Mouse (Mus musculus): ENCODE results near the gene Smim8. TPM values are rescaled to one million over a fixed set of nuclear protein-coding genes. Genes with fewer than 3 reads are reported as not detected.

The Smim8 gene
- total and polyA plus RNA-seq, 3 experiments, result 20.4 to 62.5 (median 28.8) TPM

DNA sequence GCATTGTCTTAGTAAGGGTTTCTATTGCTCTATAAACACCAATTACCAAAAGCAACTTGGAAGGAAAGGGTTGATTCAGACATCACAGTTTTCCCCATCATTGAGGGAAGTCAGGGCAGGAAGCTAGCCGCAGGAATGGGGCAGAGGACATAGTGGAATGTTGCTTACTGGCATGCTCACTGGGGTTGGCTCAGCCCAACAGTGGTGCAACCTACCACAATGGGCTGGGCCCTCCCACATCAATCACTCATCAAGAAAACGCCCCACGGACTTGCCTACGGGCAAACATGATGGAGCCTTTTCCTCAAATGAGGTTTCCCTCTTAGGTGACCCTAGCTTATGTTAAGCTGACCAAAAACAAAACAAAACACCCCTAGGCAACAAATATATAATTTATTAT lies 55.0 kb downstream of the Smim8 start:
- H3K9ac ChIP-seq (ENCODE audit: insufficient read depth, low read depth), result no peak overlapping the region
- H3K79me2 ChIP-seq (replicated peaks; ENCODE audit: control insufficient read depth, extremely low read depth, insufficient read depth, poor library complexity, severe bottlenecking), result no peaks in the 10 kb centered on the region
- dilution Hi-C loops (cut with MboI; ENCODE audit: extremely low pct_ligation_motif_present, extremely low pct_unique_long_range_greater_than_20kb, low sequenced_read_pairs), result no loop called here
- H3K27ac ChIP-seq (ENCODE audit: insufficient read depth, low read depth), result no peak overlapping the region
- H3K9me3 ChIP-seq (replicated peaks; ENCODE audit: low read length), result peaks cover 12% of the 10 kb centered on the region
- no peak for DNase-seq (ENCODE audit: extremely low read depth)
- in situ Hi-C loops (cut with MboI; ENCODE audit: low pct_ligation_motif_present, low pct_unique_long_range_greater_than_20kb, low sequenced_read_pairs), result no loop called here
- H3K27me3 ChIP-seq (replicated peaks), result no peaks in the 10 kb centered on the region
- no peak overlapping the region for H3K4me2 ChIP-seq (ENCODE audit: insufficient read depth, low read depth, poor library complexity, severe bottlenecking)
- TF ChIP-seq ELF1 (IDR thresholded peaks at IDR 0.05; ENCODE audit: low read depth, low read length) (no peak), USF2 (conservative IDR thresholded peaks at IDR 0.05; ENCODE audit: low read depth, low read length) (no peak), POLR2A (IDR thresholded peaks at IDR 0.05; ENCODE audit: low read depth, low read length) (no peak), SMC3 (IDR thresholded peaks at IDR 0.05; ENCODE audit: low read depth, low read length) (no peak), BHLHE40 (IDR thresholded peaks at IDR 0.05; ENCODE audit: low read depth, low read length) (no peak), KAT2A (IDR thresholded peaks at IDR 0.05; ENCODE audit: insufficient replicate concordance, low read length) (no peak)
- H3K4me1 ChIP-seq (ENCODE audit: control insufficient read depth in 1 of 2, insufficient read depth in 2 of 2), result peaks cover 0 to 4% of the 10 kb centered on the region in 2 experiments; a peak in 1 of 4 replicates
- no peaks in the 10 kb centered on the region for H3K36me3 ChIP-seq (replicated peaks in 1 of 2; ENCODE audit: control insufficient read depth in 1 of 2, insufficient read depth in 1 of 2, low read length in 1 of 2)
- no peak overlapping the region for H3K4me3 ChIP-seq (replicated peaks in 1 of 3; ENCODE audit: low read depth in 2 of 3, low read length in 2 of 3, poor library complexity in 1 of 3)

DNA sequence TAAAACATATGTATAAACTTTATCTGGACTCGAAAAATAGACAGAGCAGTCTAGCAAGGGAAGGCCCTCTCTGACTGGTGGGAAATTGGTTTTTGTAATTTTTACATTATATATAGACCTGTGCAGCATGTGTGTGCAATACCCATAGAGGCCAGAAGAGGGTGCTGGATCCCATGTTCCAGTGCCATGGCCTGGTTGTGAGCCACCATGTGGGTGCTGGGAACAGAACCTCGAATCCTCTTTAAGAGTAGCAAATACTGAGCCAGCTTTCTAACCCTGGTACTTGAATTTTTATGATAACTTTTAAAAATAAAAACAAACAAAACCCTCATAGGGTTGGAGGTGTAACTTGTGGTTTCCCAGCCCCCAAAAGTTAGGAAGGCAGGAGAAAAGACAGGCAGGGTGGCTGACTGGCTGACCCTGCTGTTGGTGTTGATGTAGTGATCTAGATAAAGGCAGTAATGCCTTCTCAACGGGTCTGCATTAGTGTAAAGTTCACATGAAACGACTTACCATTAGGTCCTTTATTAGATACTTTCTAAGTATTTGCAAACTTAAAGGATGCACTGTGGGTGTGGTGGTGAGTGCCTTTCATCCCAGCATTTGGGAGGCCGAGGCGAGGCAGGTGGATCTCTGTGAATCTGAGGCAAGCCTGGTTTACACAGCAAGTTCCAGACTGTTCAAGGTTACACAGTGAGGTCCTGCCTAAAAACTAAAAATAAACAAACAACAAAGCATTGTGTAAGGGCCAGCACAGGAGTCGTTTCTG lies 57.9 kb downstream of the Smim8 start:
- Histone ChIP-seq H3K4me1 (ENCODE audit: control insufficient read depth in 1 of 2, insufficient read depth in 2 of 2) (no peaks in the 10 kb centered on the region), H3K36me3 (replicated peaks in 1 of 2; ENCODE audit: control insufficient read depth in 1 of 2, insufficient read depth in 1 of 2, low read length in 1 of 2) (no peaks in the 10 kb centered on the region), H3K9ac (ENCODE audit: insufficient read depth, low read depth) (no peak overlapping the region), H3K4me3 (replicated peaks in 1 of 3; ENCODE audit: low read depth in 2 of 3, low read length in 2 of 3, poor library complexity in 1 of 3) (no peak overlapping the region), H3K27ac (ENCODE audit: insufficient read depth, low read depth) (no peak overlapping the region), H3K4me2 (ENCODE audit: insufficient read depth, low read depth, poor library complexity, severe bottlenecking) (no peak overlapping the region), H3K9me3 (replicated peaks; ENCODE audit: low read length) (peaks cover 12% of the 10 kb centered on the region), H3K27me3 (replicated peaks) (no peaks in the 10 kb centered on the region), H3K79me2 (replicated peaks; ENCODE audit: control insufficient read depth, extremely low read depth, insufficient read depth, poor library complexity, severe bottlenecking) (no peaks in the 10 kb centered on the region)
- no peak for DNase-seq (ENCODE audit: extremely low read depth)
- dilution Hi-C loops (cut with MboI; ENCODE audit: extremely low pct_ligation_motif_present, extremely low pct_unique_long_range_greater_than_20kb, low sequenced_read_pairs), result no loop called here
- in situ Hi-C loops (cut with MboI; ENCODE audit: low pct_ligation_motif_present, low pct_unique_long_range_greater_than_20kb, low sequenced_read_pairs), result no loop called here
- TF ChIP-seq CTCF (conservative IDR thresholded peaks at IDR 0.05 in 1 of 2, IDR thresholded peaks at IDR 0.05 in 1 of 2; ENCODE audit: low read depth in 2 of 2, low read length in 2 of 2), result peak in 1 of 2 experiments; percentile 5; a peak in 1 of 4 replicates
- TF ChIP-seq POLR2A (IDR thresholded peaks at IDR 0.05; ENCODE audit: low read depth, low read length), result no peak

DNA sequence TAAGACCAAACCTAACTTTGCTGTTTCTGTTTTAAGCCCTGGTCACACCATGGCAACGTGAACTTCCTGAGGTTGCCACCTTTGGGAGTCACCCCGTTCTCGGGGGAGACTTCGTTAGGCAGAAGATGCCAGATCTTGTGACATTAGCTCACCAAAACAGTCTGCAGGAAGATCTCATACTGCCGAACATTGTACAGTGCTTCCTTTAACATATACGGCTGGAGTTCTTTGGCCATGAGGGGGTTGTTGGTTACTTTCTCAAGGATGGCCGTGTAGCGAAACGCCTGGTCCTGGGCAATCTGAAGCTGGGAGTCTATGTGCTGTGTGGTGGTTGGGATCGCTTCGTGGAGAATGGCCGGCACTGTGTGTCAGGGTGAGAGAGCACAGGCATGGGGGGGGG lies 58.8 kb downstream of the Smim8 start:
- in situ Hi-C loops (cut with MboI; ENCODE audit: low pct_ligation_motif_present, low pct_unique_long_range_greater_than_20kb, low sequenced_read_pairs), result no loop called here
- TF ChIP-seq ETS1 (conservative IDR thresholded peaks at IDR 0.05; ENCODE audit: low read depth, low read length) (no peak), SMC3 (IDR thresholded peaks at IDR 0.05; ENCODE audit: low read depth, low read length) (no peak), NELFE (IDR thresholded peaks at IDR 0.05; ENCODE audit: low read depth, low read length) (no peak)
- H3K36me3 ChIP-seq (replicated peaks in 1 of 2; ENCODE audit: control insufficient read depth in 1 of 2, insufficient read depth in 1 of 2, low read length in 1 of 2), result no peaks in the 10 kb centered on the region
- no peak for DNase-seq (ENCODE audit: extremely low read depth)
- no peak overlapping the region for H3K4me2 ChIP-seq (ENCODE audit: insufficient read depth, low read depth, poor library complexity, severe bottlenecking)
- no peak overlapping the region for H3K9ac ChIP-seq (ENCODE audit: insufficient read depth, low read depth)
- H3K4me3 ChIP-seq (replicated peaks in 1 of 3; ENCODE audit: low read depth in 2 of 3, low read length in 2 of 3, poor library complexity in 1 of 3), result no peak overlapping the region
- dilution Hi-C loops (cut with MboI; ENCODE audit: extremely low pct_ligation_motif_present, extremely low pct_unique_long_range_greater_than_20kb, low sequenced_read_pairs), result no loop called here
- no peaks in the 10 kb centered on the region for H3K4me1 ChIP-seq (ENCODE audit: control insufficient read depth in 1 of 2, insufficient read depth in 2 of 2)
- no peaks in the 10 kb centered on the region for H3K27me3 ChIP-seq (replicated peaks)
- H3K27ac ChIP-seq (ENCODE audit: insufficient read depth, low read depth), result no peak overlapping the region
- no peaks in the 10 kb centered on the region for H3K79me2 ChIP-seq (replicated peaks; ENCODE audit: control insufficient read depth, extremely low read depth, insufficient read depth, poor library complexity, severe bottlenecking)
- peaks cover 12% of the 10 kb centered on the region for H3K9me3 ChIP-seq (replicated peaks; ENCODE audit: low read length)

Other genes with a start within 250 kb of the Smim8 start
- 30.4 and 35.2 TPM in 2 replicates for gene Akirin2, start 227.5 kb downstream of the Smim8 start, total RNA-seq (2012; rRNA removed)
- 60.6 and 66.0 TPM in 2 replicates for gene Akirin2, start 227.5 kb downstream of the Smim8 start, total RNA-seq (2014; rRNA removed)
- gene Akirin2, start 227.5 kb downstream of the Smim8 start, polyA plus RNA-seq (2012; ENCODE audit: insufficient read length, low read depth), result 42.8 and 52.3 TPM in 2 replicates
- gene Orc3, start 163.5 kb downstream of the Smim8 start, total RNA-seq (2012; rRNA removed), result 65.7 and 68.2 TPM in 2 replicates
- gene Orc3, start 163.5 kb downstream of the Smim8 start, total RNA-seq (2014; rRNA removed), result 156 and 163 TPM in 2 replicates
- gene Orc3, start 163.5 kb downstream of the Smim8 start, polyA plus RNA-seq (2012; ENCODE audit: insufficient read length, low read depth), result 81.0 and 86.7 TPM in 2 replicates
- gene Rars2, start 163.5 kb downstream of the Smim8 start, total RNA-seq (2012; rRNA removed), result 44.8 and 45.4 TPM in 2 replicates
- 72.6 and 81.7 TPM in 2 replicates for gene Rars2, start 163.5 kb downstream of the Smim8 start, total RNA-seq (2014; rRNA removed)
- gene Rars2, start 163.5 kb downstream of the Smim8 start, polyA plus RNA-seq (2012; ENCODE audit: insufficient read length, low read depth), result 61.4 and 73.1 TPM in 2 replicates
- gene Slc35a1, start 91.0 kb downstream of the Smim8 start, total RNA-seq (2012; rRNA removed), result 16.6 and 18.2 TPM in 2 replicates
- gene Slc35a1, start 91.0 kb downstream of the Smim8 start, total RNA-seq (2014; rRNA removed), result 26.2 and 27.8 TPM in 2 replicates
- gene Slc35a1, start 91.0 kb downstream of the Smim8 start, polyA plus RNA-seq (2012; ENCODE audit: insufficient read length, low read depth), result 18.1 and 19.7 TPM in 2 replicates
- gene Cfap206, start 48.2 kb downstream of the Smim8 start, total RNA-seq (2012; rRNA removed), result not detected in 2 replicates
- gene Cfap206, start 48.2 kb downstream of the Smim8 start, total RNA-seq (2014; rRNA removed), result not detected in 2 replicates
- gene Cfap206, start 48.2 kb downstream of the Smim8 start, polyA plus RNA-seq (2012; ENCODE audit: insufficient read length, low read depth), result not detected in 2 replicates
- gene Gm136, start 22.2 kb downstream of the Smim8 start, total RNA-seq (2012; rRNA removed), result not detected in 2 replicates
- not detected in 2 replicates for gene Gm136, start 22.2 kb downstream of the Smim8 start, total RNA-seq (2014; rRNA removed)
- gene Gm136, start 22.2 kb downstream of the Smim8 start, polyA plus RNA-seq (2012; ENCODE audit: insufficient read length, low read depth), result not detected in 2 replicates
- gene Zfp292, start 104.5 kb upstream of the Smim8 start, total RNA-seq (2012; rRNA removed), result 8.3 and 9.5 TPM in 2 replicates
- 13.6 and 14.2 TPM in 2 replicates for gene Zfp292, start 104.5 kb upstream of the Smim8 start, total RNA-seq (2014; rRNA removed)
- gene Zfp292, start 104.5 kb upstream of the Smim8 start, polyA plus RNA-seq (2012; ENCODE audit: insufficient read length, low read depth), result 10.1 and 11.4 TPM in 2 replicates
- not detected in 2 replicates for gene Cga, start 115.4 kb upstream of the Smim8 start, total RNA-seq (2012; rRNA removed)
- gene Cga, start 115.4 kb upstream of the Smim8 start, total RNA-seq (2014; rRNA removed), result not detected in 2 replicates
- gene Cga, start 115.4 kb upstream of the Smim8 start, polyA plus RNA-seq (2012; ENCODE audit: insufficient read length, low read depth), result not detected in 2 replicates

Data from CH12.LX (cell line).